Mouse (Mus musculus) left cerebral cortex, postnatal 4 days (tissue): ENCODE results near the gene Asns. TPM values are rescaled to one million over a fixed set of nuclear protein-coding genes. Genes with fewer than 3 reads are reported as not detected.
"Not testable (repeated sequence)": the region's sequence is repeated elsewhere in the genome, so short reads cannot be mapped to it uniquely, and the experiment has no call there.

Experiments used
- DNase-seq: peaks from one replicate; pipeline ENCODE4 v3.0.0-alpha.2; 2022
- intact Hi-C: fragments of 180-260 bp; cut with DNase I; formaldehyde crosslinking; loops from one replicate; pipeline ENCODE4 v1.15.1; 2025
- total RNA-seq, 2 experiments: library from RNA; stranded (reverse); gene quantifications; 2 replicates each; pipeline ENCODE4 v1.2.3; 2021

Gene Asns
- total RNA-seq, 2 experiments from 2014 or later = 99.3 to 99.8 TPM

DNA sequence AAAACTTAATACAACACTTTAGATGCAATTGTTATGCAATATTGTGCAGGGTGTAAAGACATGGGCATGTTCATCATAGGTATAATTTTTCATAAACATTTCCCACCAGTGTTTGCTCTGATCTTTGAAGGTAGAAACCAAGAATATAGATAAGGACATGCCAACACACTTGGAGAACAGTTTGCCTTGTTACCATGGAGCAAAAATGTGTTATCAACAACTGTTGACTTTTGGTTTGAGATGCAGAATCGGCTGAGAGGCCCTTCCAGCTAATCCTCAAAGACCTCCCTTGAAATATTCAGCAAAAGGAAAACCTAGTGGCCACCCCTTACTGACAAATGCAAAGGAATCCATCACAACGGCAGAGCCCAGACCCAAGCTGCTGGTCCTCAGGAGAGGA, 7.0 kb downstream of the Asns start:
- intact Hi-C loops = no loop called here
- no peak for DNase-seq

DNA sequence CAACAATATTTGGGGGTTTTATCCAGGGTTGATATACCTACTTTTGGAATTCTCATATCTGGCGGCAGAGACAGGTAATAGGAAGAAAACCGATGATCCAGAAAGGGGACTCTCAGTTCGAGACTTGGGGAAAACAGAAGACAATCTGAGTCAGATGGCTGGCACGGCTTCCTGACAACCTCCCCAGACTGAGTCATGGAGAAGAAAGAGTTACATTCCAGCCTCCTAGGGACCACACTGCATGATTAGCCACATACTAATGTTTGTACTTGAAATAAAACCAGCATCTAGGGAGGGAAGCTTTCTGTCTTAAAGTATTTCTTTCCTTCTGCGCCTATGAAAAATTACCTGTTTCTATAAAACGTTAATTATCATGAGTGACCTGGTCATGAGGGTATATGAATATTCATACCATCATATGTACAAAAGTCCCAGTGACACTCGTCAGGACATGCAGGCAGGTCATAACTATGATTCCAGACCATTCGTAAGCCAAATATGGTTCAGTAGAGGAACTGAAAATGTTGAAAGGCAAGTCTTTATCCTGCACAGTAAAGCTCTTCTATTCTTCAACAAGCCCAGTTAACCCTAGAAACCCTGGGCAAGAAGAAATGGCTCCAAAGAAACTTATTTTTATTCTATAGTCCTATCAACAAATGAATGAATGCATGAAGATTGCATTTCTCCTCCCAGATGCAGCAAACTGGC, 16.7 kb downstream of the Asns start:
- no peak for DNase-seq
- intact Hi-C loops = no loop called here

- DNase-seq = no peak
- intact Hi-C loops = no loop called here
Observed at GRCm38 (mm10) chr6:7672438-7673253, 20.4 kb downstream of the Asns start.

GRCm38 (mm10) chr6:7671429-7671828, 21.6 kb downstream of the Asns start:
- intact Hi-C loops = no loop called here
- DNase-seq = no peak

GRCm38 (mm10) chr6:7670588-7670987, 22.5 kb downstream of the Asns start:
- intact Hi-C loops = no loop called here
- DNase-seq = no peak

- no peak for DNase-seq
- intact Hi-C loops = no loop called here
Observed at GRCm38 (mm10) chr6:7669721-7670120, 23.3 kb downstream of the Asns start.

DNA sequence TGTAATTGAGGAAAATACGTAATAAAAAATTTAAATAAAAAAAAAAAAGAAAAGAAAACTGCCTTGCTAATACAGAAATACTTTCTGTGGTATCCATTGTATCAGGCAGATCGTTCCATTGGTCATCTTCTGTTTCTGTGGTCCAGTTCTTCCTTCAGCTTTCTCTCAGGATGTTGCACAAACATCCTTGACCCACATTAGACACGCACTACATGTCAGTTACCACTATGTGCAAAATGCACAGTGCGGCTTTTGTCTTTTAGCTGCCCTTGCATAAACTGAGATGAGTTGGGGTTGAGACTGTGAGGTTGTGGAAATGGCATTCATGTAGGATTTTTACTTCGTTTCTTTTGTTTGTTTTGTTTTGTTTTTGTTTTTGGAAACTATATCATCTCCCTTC, 24.7 kb downstream of the Asns start:
- intact Hi-C loops = no loop called here
- DNase-seq = no peak

- DNase-seq, intact Hi-C loops: not testable (repeated sequence)
Observed at GRCm38 (mm10) chr6:7665902-7666301, 27.2 kb downstream of the Asns start.

DNA sequence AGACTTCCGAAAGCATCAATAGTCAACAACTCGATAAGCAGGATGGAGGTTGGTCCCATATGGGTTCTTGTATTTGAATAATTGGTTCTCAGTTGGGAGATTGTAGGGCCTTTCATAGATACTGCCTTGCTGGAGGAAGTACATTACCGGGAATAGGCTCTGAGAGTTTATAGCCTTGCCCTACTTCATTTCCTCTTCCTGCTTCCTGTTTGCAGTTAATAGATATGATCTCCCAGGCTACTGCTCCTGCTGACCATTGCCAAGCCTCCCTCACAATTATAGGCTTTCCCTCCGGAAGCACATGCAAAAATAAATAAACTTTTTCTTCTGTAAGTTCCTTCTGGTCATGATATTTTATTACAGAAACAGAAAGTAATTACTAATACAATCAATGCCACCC, 31.6 kb downstream of the Asns start:
- intact Hi-C loops = no loop called here
- DNase-seq = no peak

DNA sequence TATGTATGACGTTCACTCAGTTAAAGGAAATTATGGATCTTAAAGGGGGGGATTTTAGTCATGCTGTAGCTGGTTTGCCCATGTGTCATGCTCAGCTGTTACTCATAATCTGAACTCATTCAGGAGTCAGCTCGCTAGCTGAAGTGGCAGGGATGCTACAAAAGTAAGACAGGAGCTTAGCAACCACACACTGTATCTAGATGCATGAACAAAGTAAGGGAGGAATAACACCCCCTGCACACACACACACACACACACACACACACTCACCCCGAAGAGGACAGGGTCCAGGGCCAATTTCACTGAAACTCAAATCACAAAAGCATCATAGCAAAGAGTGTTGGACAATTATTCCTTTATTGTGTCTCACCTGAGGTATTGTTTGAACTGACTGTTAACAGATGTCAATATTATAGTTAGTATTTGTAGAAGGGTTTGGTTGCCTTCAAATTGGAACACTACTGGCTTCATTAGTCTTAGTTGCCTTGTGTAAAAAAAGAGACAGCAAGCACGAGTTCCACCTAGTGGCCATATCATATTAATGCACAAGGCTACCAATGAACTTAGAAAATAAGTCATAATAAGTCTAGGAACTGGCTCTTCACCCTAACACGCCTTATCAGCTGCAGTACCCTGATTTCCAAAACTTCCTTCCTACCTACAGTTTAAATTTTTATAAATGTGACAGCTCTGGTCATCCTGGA, 32.5 kb downstream of the Asns start:
- DNase-seq = no peak
- intact Hi-C loops = no loop called here

- intact Hi-C loops = loop anchor here (2.0 to 10.0 kb wide), 2 partner anchors 654 to 762 kb away; no protein-coding TSS in a partner anchor
- DNase-seq = no peak
Observed at GRCm38 (mm10) chr6:7656601-7657000, 36.5 kb downstream of the Asns start.

- intact Hi-C loops = loop anchor here (10.0 kb wide), 1 partner anchor 274 kb away; no protein-coding TSS in a partner anchor
Observed at GRCm38 (mm10) chr6:7648458-7648857, 44.6 kb downstream of the Asns start.

More at GRCm38 (mm10) chr6:7648458-7648857, 44.6 kb downstream of the Asns start:
- no peak for DNase-seq

Other genes starting within 250 kb of the Asns start
- 10 to 100 TPM; 14.8 to 19.7 TPM for gene Tac1, start 138.4 kb downstream of the Asns start, total RNA-seq
- 10 to 100 TPM; 16.4 to 17.2 TPM for gene C1galt1, start 151.6 kb upstream of the Asns start, total RNA-seq